Mouse (Mus musculus) gastrocnemius, adult 8-10 months (tissue): ENCODE measurements around the gene Pus3. TPM values are rescaled to one million over a fixed set of nuclear protein-coding genes. Genes with fewer than 3 reads are reported as not detected.
"Not testable (repeated sequence)": the region's sequence is repeated elsewhere in the genome, so short reads cannot be mapped to it uniquely, and the experiment has no call there.

Source experiments
- DNase-seq, 2 experiments: peaks; one replicate each; pipeline ENCODE4 v3.0.0; 2022; ENCODE audit warnings: low spot score in 2 of 2
- total RNA-seq, 4 experiments: library from RNA; stranded (reverse); gene quantifications; 2 replicates each; pipeline ENCODE4 v1.2.4; 2022

Pus3 gene
- total RNA-seq, 4 experiments from 2014 or later = 7.8 to 11.1 (median 9.2) TPM

DNA sequence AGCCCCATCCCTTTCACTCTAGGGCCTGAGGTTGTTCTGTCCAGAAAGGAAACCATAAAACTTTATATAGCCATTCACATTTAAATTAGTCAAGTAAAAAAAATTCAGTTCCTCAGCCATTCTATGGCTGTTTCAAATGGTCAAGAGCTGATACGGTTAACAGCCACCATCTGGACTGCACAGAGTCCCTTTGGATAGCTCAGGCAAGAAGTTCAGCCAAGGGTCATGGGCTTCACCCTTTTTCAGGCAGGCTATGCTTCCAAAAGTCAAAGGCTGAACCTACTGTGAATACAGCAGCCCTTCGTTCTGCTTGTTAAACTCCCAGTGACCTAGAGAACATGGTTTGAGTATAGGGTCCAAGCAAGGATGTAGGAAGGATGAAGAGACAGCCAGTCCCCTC is 13.7 kb upstream of the Pus3 start:
- no peak for DNase-seq

DNA sequence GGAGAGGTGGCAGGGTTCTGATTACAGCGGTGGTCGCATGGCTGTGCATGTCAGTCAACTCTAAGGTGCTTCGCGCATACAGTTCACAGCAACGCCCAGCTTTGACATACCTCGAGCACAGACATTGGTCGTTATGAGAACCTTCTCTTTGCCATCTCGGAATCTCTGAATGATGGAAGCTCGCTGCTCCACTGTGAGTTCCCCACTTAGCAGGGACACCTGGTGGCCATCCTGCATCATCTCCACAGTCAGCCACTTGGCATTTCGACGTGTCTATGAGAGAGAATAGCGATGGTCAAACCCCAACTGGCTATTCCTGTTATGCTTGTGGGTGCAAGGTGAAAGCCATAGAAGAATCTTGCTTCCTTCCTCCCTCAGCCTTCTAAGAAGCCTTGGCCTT is 12.7 kb upstream of the Pus3 start:
- DNase-seq = no peak

DNA sequence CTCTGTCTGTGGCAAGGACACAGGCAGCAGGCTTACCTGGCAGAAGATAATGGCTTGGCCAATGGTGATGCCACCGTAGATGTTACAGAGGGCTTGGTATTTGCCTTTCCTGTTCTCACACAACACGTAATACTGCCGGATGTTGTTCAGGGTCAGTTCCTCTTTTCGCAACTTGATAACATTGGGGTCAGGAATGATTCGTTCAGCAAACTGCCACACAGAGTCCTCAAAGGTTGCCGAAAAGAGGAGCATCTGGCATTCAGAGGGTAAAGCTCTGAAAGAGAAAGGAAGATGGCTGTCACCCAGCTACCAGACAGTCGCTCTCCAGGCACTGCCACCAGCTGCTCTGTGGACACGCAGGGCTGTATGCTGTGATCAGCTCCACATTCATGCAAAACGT is 11.7 kb upstream of the Pus3 start:
- no peak for DNase-seq

DNA sequence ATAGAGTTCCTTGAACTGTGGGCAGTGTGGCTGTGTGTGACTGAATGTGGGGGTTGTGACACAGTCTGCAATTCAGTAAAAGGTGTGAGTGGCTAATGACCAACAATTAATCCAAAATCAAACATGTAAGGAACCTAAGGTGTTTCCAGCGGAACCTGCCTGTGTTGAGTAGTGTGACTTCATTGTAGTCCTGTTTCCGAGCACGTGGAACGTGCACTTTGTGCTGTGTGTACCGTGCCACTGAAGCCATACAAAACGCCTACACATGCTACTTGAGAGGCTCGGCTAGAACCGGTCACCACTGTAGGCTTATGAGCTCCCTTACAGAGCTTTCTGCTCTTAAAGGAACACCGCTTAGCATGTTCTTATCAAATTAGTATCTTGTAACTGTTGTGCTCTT is 9.9 kb upstream of the Pus3 start:
- no peak for DNase-seq

DNA sequence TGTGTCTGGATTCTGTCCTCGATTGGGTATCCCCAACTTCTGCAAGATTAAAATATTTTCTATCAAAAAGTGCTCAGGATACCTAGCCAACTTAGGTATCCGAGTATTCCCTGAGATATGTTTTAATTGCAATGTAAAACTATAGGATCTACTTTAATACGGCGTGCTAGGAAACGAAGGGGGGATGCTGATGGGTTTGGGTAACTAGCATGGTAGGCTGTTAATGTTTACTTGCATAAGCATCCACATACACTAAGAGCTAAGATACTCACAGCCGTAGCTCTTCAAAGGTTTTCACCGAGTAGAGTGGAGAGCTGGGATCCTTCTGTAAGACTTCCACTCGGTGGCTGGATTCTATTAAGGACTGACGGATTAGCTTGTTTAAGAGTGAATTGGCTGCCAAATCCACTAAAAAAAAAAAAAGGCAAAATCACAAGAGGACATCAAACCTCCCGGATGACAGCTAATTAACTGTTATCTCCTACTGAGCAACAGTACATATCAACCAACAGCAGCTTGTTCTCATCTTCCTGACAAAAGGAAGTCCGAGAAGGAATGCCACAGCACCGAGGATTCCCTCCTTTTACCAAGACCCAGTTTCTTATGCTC is 1.8 kb upstream of the Pus3 start:
- DNase-seq = no peak

DNA sequence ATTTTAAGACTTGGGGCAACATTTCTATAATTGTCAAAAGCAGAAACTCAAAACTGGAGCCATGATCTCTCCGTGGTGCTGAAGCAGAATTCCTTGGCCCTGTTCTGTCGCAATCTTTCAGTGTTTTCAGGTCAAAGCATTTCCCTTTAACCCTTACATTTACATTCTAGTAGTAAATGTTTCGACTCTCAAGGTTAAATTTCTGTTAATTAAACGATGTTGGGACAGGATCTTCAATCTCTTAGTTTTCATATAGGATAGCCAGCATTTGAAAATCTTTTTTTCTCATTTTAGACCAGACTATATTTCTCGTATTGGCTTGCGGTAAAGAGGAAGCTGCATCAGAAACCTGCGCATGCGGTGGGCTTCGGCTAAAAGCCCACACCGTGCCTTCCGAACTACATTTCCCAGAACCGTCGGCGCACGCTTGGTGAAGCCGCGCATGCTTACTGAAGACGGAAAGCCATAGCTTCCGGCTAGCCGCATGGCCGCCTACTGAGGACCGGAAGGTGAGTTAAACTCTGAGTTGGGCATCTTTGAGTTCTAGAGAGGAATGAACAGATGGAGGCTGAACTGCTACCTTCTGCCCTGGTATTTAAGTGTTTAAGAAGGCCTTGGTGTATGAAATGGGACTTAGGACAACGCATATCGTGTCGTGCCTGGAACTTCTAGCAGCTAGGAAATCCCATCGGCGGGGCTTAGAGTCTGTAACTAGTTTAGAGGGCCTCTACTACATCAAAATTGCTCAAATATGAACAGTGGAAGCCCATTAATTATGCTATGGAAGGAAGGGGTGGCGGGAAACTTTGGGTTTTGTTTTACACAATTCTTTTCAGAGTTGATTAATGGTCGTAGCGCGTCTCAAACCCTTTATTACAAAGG is 855 bp downstream of the Pus3 start:
- DNase-seq = peak; percentile 40 to 51

DNA sequence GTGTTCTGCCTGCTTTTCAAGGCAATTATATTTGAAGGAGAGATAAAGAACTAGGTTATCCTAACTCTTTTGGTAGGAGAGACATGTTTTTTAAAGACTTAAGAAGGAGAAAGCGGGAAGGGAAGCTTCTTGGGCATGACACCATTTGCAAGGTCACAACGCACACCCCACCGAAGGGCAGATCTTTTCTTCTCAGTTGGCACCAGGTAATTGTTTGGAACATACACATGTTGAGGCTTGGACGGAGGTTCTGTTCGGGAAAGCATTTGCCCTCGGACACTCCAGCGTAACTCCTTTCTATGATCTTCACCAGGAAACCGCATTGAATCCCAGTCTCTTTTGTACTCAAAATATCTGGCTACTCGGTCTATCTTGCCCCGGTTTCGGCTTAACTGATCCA is 2.7 kb downstream of the Pus3 start:
- DNase-seq = no peak

DNA sequence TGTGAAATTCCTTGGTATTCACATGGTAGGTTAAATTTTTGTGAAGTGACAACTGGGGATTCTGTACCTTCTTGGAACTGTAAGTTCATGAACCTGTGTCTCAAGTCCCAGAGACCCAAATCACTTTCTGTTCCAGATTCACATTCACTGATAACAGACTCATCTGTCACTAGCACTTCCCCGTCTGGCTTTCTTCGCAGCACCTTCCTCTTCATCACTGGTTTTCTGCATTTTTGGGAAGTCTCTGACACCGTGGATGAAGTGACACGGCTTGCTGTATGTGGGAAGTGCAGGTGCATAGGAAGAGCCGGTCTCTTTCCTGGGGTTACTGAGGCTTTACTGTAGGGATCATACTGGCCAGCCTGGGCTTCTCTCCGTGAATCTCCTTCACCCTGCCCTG is 3.2 kb downstream of the Pus3 start:
- no peak for DNase-seq

DNA sequence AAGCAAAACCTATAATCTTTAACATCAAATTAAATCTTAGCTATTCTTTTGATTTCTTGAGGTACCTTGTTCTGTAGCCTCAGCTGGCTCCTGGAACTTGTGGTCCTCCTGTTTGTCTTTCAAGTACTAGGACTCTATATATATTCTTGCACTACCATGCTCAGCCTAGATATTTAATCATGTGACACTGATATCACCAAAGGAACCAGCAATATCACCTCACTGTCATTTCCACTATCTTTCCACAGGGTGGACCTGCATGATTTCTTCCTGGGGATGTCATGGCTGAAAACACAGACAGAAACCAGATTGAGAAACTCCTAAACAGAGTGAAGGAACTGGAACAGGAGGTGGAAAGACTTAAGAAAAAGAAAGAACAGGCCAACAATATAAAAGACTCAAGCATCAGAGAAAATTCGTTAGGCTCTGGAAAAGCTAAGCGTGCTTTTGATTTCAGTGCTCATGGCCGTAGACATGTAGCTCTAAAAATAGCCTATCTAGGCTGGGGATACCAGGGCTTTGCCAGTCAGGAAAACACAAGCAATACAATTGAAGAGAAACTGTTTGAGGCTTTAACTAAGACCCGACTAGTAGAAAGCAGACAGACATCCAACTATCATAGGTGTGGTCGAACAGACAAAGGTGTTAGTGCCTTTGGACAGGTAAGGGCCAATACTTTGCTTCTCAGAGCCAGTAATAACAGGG is 6.3 kb downstream of the Pus3 start:
- DNase-seq = no peak

DNA sequence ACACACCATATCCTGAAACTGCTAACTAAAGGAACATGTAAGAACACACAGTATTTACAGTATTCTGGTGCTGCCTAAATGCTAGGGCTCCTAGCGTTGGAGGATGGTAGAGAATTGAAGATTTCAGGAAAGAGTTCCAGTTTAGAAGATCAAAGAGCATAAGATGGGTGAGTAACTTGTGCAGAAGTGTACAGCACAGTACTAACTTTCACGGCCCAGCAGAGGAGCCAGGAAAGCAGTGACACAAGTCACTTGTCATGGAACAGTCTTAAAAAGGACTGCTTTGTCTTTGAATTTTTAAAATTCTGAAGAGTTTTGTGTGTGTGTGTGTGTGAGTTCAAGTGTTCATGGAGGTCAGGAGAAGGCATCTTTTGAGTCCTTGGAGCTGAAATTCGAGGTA is 9.6 kb downstream of the Pus3 start:
- DNase-seq = no peak

DNA sequence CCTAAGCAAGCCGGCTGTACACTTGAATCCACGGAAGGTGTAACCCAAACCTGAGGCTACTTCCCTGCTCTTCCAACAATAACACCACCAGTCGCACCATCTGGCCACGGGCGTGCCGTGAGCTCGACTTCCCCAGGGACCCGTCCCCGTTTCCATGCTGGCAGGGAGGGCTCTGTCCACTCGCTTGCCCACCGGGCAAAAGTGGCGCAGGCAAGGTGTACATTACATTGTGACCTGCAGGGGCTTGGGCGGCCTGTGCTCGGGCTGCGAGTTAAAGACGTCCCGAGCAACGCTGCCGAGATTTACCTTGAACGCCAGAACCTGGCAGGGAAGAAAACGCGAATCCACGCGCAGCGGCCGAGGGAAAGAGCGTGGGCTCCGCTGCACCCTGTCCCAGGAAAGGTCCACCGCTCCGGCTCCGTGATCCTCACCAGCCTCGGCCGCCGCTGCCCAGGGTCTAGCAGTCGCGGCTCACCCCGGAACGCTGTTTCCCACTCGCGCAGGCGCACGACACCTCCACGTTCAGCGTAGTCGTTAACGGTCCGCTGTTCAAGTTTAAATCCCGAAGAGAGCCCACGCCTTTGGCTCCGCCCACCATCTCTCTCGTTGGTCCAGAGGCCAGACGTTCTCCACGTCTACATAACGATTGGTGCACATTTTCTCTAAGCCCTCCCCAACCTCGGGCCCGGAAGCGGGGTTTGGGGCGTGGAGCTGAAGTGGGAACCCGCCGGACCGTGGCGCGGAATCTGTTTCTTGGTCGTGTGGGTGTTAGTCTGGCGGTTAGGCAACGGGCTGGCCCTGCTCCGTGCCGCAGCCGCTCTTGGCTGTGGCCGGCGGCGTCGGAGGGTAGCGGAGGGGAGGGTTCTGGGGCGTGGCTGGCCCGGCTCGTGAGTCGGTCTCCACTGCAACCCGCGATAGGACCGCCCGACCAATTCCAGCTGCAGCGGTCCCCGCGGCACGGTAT is 11.5 kb downstream of the Pus3 start, which contains the start of the genes Pate2 and Hyls1:
Pate2 (plus strand) TSS at position 714 of the 964 bp plus-strand sequence.
Hyls1 (minus strand) TSS at position 828 of the 964 bp plus-strand sequence.
- DNase-seq = peak; percentile 78 to 88

DNA sequence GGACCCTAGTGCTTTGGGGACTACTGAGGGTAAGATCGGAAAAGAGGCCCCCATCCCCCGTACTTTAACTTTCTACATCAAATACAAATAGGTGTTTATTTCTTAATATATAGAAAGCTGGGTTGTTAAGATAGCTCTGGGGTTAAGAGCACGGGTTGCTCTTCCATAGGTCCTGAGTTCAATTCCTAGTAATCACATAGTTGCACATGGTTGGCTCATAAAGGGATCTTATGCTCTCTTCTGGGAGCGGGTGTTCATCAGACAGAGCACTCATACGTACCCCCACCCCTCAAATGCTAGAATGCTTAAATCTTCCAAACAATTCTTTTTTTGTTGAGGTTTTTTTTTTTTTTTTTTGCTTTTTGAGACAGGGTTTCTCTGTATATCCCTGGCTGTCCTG is 12.3 kb downstream of the Pus3 start:
- no peak for DNase-seq

DNA sequence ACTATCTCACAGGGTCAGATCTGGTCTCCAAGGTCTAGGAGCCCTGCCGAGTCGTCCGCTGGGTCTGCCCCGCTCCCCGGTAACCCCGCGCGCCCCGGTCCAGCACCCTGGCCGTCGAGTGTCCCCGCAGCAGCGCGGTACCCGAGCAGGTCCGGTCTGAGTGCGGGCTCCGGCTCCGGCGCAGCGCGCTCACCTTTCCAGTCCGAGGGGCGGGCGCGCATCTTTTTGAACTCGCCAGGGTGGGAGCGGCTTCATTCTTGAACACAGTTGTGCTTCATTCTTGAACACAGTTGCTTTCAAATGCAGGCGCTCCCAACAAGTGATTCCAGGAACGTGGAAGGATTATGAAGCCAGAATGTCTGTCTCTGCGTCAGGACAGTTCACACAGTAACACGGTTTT is 16.0 kb downstream of the Pus3 start:
- DNase-seq = no peak

DNA sequence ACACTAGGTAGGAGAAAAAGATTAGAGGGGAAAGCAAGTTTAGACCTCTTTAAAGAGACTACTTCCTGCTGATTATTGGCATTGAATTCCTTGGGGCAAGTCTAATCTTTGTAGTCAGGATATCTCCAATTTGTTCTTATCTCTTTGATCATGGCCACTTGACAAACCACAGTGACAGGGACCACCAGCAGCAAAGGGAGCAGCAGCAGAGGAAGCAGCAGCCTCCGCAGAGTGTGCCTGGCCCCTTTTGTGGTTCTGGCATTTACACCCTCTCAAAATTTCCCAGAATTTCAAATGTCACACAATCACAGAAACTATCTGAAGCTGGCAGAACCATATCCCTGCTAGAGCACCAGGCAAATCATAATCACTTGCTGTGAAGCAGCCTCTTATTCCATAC is 29.3 kb downstream of the Pus3 start:
- no peak for DNase-seq

DNA sequence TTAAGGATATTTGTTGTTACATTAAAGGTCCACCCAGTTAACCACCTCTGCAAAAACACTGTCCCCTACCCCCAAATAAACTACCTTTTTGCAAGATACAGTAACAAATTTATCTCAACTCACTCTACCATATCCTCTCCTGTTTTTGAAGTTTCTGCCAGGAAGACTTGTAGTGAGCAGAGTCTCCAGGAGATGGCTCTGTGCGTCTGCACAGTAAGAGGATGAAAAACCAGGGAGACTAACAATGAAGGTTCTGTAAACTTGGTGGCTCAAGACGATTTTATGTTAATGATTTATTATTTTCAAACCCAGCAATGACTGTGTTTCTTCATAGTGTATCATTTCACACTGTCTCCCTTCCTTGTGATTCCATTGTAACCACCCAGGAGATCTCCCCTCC is 34.5 kb downstream of the Pus3 start:
- no peak for DNase-seq

DNA sequence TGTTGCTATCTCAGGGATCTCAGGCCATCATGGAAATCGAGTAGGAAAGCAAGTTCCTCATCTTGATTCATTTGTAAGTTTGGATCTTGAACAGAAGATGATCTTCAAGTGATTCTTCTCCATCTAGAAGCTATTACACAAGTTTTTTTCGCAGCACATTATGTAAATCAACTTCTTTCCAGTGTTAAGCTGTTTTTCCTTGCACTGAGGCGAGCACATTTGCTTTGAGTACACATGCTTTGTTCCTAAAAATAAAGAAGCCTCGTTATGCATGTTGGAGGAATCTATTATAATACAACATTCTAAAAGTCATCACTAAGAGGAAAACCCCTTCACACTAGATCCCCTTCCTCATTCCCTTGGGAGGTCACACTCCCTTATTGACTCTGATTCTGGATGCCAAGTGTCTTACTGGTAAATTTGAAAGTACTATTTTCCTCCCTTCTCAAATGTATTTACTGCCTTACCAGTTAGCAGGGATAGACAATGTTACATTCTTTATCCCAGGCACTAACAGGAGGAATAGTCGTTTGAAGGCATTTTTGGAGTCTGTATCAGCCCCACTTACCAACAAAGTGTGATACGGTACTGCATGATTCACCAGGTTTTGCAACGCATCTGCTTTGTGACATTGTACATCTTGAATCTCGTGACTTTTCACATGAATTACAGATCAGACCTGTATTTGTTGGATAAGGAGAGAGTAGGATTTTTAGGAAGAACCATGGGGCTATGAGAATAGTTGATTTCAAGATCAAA is 49.4 kb downstream of the Pus3 start:
- no peak for DNase-seq

DNA sequence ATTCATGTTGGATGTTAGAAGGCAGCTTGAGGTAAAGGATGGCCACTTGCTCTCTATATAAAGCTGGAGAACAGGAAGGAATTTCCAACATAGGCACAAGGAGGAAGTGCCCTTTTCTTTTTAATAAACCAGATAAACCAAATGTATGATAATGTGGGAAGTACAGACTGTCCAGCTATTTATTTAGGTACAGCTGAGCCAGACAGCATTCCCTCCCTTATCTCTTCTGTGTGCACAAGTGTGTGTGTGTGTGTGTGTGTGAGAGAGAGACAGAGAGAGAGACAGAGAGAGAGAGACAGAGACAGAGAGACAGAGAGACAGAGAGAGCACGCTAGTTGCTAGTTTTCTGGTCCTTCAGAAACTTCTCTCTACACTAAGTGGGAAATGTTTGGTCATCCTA is 53.4 kb downstream of the Pus3 start, which contains the start of gene Pate4:
Pate4 (minus strand) TSS at position 101 of the 400 bp plus-strand sequence.
- DNase-seq = no peak

DNA sequence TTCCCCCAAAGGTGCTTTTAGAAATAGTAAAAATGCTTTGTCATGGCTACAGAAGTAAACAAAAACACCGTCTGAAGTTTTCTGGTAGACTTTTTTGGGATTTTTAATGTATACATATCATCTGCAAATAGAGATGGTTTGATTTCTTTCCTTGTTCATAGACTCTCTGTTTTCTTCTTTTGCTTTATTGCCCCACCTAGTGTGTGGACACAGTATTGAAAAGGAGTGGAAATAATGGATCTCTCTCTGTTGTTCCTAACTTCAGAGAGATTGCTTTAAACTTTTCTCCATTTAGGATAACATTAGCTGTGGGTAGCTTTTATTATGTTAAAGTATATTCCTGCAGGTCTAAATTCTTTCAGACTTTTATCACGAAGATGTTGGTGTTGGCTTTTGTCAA is 55.6 kb downstream of the Pus3 start:
- DNase-seq = no peak

DNA sequence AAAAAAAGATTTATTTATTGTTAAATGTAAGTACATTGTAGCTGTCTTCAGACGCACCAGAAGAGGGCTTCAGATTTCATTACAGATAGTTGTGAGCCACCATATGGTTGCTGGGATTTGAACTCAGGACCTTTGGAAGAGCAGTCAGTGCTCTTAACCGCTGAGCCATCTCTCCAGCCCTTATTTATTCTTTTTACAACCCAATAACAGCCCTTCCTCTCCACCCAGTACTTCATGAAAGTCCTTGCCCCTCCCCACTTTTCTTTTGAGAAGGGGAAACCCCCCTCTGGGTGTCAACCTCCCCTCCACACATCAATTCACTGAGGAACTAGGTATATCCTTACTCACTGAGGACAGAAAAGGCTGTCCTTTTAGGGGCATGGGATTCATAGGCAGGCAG is 58.4 kb downstream of the Pus3 start:
- not testable (repeated sequence) for DNase-seq
